Mouse (Mus musculus): ENCODE data around the gene Atf7.
"Not testable (repeated sequence)": the region's sequence is repeated elsewhere in the genome, so short reads cannot be mapped to it uniquely, and the experiment has no call there.

The Atf7 gene

DNA sequence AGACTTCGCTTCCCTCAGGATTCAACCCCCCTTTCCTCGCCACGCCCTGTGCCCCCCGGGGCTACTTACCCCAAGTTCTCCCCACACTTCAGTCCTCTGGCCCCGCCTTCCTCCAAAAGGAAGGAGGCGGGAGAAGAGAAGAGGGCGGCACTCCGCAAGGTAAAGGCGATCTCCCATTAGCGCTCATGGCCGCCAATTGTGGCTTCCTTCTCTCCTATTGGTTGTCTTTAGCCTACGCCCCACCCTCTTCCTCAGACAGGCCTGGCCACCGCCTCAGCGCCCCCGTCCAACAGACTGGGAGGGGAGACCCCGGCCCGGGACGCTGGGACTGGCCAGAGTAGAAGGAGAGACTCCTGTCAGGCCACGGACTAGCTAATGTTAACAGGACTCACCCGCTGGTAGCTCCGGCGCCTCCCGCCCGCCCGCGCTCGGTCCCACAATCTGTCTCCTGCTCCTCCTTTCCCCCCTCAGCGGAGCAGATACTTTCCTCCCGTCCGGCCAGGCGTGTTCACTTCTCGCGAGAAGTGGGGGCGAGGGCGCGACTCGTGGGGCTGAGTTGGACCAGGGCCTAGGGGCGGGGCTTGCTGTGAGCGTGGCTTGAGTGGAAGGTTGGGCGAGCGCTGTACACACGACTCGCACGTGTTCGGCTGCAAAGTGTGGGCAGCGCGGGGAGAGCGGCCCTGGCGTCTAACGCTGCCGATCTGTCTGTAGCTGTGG, at the start of gene Atf7, which contains the start of gene Gm28047:
TSS of gene Atf7 (minus strand) at position 495 of the 717 bp plus-strand sequence.
TSS of gene Gm28047 (minus strand) at position 98 of the 717 bp plus-strand sequence.
- DNase-seq (ENCODE audit: low spot score) = peak; percentile 100

DNA sequence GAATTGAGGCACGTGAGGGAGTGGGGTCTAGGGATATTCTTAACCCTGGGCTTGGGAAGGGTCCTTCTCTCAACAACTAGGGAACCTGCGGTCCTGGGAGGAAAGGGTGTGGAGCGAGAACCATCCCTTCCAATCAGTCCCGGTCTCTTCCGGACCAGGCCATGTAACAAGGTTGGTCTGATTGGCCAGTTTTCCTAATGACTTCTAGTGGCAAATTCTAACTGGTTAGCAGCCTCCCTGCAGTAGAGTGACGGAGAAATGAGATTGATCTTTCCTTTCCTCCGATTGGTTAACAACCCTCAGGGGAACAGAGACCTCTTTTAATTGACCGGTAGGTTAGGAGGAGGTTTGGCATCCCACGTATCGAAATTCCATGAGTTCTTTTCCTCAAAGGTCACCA, 48.3 kb upstream of the Atf7 start:
- DNase-seq (ENCODE audit: low spot score) = peak; percentile 97

- DNase-seq (ENCODE audit: low spot score) = peak; percentile 71
Measured at GRCm38 (mm10) chr15:102672215-102673071, 47.2 kb upstream of the Atf7 start, which contains the start of gene Atp5g2. Atp5g2 (minus strand) TSS chr15:102672352.

DNA sequence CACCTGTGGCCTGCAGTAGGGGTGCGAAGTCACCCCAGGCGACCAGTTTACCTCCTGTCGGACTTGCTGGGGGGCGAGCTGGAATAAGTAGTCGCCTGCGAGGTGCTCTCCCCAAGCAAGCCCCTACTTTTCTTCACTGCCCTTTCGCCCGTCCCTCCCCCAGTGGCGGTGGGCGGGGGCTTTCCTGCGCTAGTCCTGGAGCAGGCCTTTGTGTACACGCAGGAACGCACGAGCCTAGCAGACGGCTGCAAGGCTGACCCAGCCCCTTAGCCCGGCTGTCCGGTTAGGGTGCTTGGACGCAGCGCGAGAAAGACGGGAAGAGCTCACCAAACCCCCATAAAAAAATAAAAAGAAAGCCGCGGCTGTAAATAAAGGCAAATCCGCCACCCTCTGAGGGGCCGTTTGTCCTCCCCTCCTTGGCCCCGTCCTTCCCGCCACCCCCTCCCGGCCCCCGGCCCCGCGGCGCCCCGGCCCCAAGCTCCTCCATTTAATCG, 46.5 kb upstream of the Atf7 start:
- peak; percentile 85 for DNase-seq (ENCODE audit: low spot score)

GRCm38 (mm10) chr15:102670767-102671575, 45.7 kb upstream of the Atf7 start:
- peak; percentile 100 for DNase-seq (ENCODE audit: low spot score)

DNA sequence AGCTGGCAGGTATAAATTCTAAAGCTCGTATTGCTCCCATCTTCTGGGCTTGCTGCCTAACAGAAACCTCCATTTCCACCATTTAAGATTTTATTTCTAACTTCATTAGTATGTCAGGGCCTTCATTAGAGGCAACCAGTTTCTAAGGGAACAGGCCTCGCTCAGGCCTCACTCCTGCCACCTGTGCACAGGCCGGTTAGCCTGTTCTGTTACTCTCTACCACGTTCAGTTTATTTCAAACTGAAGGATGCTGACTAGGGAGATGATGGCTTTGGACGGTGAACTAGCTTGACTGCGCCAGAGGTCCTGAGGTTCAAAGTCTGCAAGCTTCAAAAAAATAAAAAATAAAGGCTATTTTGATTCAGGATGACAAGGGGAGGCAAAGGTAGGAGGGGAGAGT, 45.0 kb upstream of the Atf7 start:
- peak; percentile 62 for DNase-seq (ENCODE audit: low spot score)

GRCm38 (mm10) chr15:102669571-102669970, 44.3 kb upstream of the Atf7 start:
- no peak for DNase-seq (ENCODE audit: low spot score)

DNA sequence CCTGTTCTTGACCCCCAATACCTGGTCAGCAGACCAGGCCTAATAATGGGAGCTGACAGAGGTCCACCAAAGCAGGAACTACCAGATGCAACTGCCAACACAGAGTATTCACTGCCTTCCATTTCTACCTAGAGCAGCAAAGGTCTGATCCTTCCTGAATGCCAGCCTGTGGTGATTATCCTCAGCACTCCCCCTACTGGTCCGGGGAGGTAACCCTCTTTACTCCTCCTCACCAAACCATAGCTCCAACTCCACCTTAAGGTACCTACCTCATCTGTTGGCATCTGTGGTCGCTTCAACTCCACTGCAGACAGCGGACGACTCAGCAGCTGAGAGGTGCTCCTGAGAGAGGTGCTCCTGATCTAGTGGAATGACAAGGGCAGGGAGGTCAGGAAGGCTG, 40.2 kb upstream of the Atf7 start:
- peak; percentile 83 for DNase-seq (ENCODE audit: low spot score)

GRCm38 (mm10) chr15:102663825-102664224, 38.6 kb upstream of the Atf7 start:
- DNase-seq (ENCODE audit: low spot score) = no peak

- DNase-seq (ENCODE audit: low spot score) = not testable (repeated sequence)
Measured at GRCm38 (mm10) chr15:102662601-102663000, 37.3 kb upstream of the Atf7 start.

GRCm38 (mm10) chr15:102657926-102658381, 32.7 kb upstream of the Atf7 start:
- DNase-seq (ENCODE audit: low spot score) = no peak

DNA sequence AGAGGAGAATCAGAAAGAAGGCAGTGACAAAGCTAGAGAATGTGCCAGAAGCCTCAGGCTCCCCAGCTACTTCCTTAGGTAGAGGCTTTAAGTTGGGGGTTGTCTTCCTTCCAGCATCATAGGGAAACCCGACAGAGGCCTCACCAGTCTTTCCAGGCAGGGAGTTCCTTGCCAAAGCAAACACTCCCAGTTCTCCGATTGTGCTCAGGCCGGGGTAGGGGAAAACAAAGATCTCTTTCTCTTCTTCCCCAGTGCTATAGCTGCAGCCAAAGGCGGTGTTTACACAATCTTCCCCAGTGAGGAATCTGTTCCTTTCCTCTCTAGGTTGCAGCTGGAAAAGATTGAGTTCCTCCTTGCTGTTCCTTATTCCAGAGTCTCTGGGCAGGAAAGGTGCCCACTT, 31.4 kb upstream of the Atf7 start:
- DNase-seq (ENCODE audit: low spot score) = peak; percentile 53

DNA sequence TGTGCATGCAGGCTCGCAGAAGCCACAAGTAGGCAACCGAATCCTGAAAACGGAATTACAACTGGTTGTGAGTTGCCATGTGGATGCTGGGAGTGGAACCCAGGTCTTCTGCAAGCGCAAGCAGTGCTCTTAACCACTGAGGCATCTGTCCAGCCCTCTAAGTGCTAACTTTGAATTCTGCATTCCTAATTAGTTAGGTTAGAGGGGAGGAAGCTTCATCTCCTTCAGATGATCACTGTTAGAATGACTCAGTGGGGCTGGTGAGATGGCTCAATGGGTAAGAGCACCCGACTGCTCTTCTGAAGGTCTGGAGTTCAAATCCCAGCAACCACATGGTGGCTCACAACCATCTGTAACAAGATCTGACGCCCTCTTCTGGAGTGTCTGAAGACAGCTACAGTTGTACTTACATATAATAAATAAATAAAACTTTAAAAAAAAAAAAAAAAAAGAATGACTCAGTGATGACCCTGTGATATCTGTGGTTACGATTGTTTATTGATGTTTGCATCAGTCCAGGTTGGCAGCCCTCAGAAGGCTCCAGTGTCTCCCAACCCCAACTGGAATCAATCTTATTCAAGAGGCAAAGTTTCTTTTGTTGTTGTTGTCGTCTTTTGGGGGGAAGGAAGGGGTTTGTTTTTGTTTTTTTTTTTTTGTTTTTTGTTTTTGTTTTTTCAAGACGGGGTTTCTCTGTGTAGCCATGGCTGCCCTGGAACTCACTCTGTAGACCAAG, 26.8 kb upstream of the Atf7 start:
- DNase-seq (ENCODE audit: low spot score) = not testable (repeated sequence)

- no peak for DNase-seq (ENCODE audit: low spot score)
Measured at GRCm38 (mm10) chr15:102651107-102651506, 25.8 kb upstream of the Atf7 start.

GRCm38 (mm10) chr15:102635817-102636216, 10.6 kb upstream of the Atf7 start:
- DNase-seq (ENCODE audit: low spot score) = no peak

DNA sequence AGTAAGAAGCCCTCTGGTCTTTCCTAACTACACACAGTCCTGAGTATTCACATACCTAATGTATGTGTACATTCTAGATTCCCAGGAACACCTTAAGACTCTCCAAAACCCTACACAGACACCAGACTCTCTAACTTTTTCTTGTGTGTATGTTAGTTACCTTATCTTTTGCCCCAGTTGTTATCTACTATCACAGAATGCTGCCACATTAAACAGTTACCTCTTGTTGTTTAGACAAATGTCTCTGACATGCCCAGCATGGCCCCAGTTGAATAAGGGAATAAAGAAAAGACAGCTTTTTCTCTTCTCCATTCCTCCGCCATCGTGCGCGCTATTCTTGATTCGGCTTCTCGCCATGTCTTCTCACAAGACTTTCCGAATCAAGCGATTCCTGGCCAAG, 9.4 kb upstream of the Atf7 start:
- DNase-seq (ENCODE audit: low spot score) = no peak

- DNase-seq (ENCODE audit: low spot score) = no peak
Measured at GRCm38 (mm10) chr15:102625687-102626055, 407 bp upstream of the Atf7 start.

DNA sequence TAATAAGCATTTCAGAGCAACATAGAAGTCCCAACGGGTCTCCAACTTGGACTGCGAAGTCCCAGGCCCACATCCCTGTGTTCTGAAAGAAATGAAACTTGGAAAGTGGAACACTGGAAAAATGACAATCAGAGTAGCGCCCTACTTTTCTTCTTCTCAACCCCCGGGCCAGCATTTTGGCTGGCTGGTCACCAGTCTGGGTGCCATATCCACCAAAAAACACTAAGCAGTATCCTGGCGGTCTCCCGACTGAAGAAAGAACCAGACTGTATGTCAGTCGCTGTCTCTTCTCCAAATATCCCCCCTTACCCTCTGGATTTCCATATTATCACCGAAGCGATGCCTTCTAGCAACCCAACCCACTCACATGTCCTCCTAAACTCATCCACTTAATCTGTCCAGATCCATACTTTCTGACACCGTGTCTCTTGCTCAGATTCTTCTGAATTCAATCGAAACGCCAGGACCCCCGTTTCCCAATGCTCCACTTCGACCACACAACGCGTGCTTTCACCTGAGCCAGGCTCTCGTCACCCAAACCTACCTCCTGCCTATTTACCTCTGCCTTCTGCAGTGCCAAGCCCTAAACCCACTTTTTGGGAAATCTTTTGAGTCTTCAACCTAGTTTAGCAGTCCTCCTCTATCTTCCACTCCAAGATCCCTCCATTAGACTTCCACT, 834 bp downstream of the Atf7 start:
- peak; percentile 45 for DNase-seq (ENCODE audit: low spot score)

DNA sequence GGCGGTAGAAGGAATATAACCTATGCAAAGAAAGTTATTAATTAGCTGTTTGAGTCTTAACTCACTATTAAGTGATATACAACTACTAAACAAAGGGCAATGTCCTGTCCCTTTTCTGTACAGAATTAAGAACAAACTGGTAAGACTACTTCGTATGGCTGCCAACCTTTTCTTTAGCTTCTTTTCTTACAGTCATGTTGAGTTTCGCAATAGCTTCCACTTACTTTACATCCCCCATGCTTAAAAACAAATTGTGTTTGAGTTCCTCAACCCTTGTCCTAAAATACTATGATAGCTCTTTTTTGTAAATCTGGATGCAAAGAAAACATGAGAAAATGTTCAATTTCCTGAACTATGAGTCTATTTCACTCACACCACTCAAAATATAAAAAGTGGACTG, 2.1 kb downstream of the Atf7 start:
- DNase-seq (ENCODE audit: low spot score) = no peak

- DNase-seq (ENCODE audit: low spot score) = no peak
Measured at GRCm38 (mm10) chr15:102622536-102622935, 2.7 kb downstream of the Atf7 start.

DNA sequence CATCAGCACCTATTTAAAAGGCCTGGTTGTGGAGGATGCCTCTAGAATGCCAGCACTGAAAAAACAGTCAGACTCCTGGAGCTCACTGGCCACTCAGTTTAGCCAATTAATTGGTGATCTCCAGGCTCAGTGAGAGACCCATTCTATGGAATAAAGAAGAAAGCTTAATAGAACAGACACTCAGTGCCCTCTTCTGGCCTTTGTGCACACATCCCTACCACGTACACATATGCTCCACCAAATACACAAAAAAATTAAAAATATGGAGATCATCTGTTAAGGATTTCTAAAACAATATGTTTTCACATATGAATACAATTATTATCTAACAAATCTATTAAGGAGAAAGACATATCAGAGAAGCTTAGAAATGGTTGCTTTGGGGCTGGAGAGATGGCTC, 4.5 kb downstream of the Atf7 start:
- DNase-seq (ENCODE audit: low spot score) = no peak

Data from MN1 (cell line).